Mouse (Mus musculus) E14TG2a.4 (cell line): ENCODE results near the gene Ppfia4.

ENCODE experiments used
- CTCF ChIP-seq: conservative IDR thresholded peaks from 2 replicates; pipeline ENCODE4 v1.5.1; 2014; ENCODE audit warnings: low read length
- NANOG ChIP-seq: IDR thresholded peaks from 2 replicates; pipeline ENCODE4 v1.6.1; 2014; ENCODE audit warnings: borderline replicate concordance, low read length, mixed read lengths

DNA sequence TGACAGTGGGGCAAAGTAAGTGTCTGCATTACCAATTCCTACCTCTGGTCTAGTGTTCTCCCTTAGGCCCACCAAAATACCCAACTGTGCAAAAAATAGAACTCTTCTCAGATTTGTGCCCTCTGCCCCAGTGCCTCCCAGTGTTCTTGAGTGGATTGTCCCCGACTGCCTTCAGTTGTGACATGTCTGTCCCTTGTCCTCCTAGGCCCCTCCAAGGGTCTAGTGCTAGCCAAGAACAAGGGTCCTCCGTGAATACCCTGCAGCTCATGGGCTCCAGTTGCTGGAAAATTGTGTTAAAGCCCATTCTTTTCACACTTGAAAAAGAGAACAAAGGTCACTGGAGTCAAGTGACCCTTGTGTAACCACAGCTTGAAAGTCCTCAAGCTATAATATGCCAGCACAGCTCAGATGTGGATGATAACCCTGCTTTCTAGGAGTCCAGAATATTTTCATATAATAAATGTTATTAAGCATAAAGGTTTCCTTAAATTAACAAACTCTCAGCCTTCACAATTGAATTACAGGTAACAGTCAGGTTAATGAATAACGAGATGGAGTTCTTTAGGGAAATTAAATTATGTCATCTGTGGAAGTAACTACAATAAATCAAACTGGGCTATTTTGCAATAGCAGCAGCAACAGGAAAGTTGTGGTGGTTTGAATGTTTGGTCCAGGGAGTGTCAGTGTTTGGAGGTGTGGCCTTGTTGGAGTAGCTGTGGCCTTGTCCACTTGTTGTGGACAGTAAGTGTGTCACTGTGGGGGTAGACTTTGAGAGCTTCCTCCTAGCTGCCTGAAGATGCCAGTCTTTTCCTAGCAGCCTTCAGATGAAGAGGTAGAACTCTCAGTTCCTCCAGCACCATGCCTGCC is 38.8 kb downstream of the Ppfia4 start:
- TF ChIP-seq CTCF: no peak
- TF ChIP-seq NANOG: no peak
